Mouse (Mus musculus) neural tube, embryonic 14.5 days (tissue): ENCODE results near the gene A630001G21Rik. TPM values are rescaled to one million over a fixed set of nuclear protein-coding genes. Genes with fewer than 3 reads are reported as not detected.

Source experiments
- ATAC-seq: fragments of 200-750 bp; cut with Nextera tagmentation; 2 replicates; pipeline ENCODE4 v1.8.0; 2017; ENCODE audit warnings: low read depth, mild to moderate bottlenecking, moderate TSS enrichment, moderate library complexity
- H3K27ac ChIP-seq: fragments of 300-500 bp; sonication (generic); 2 replicates; pipeline ENCODE4 v1.5.1; 2014; ENCODE audit warnings: low read depth, mild to moderate bottlenecking, control low read depth, low read length, moderate library complexity, mixed read lengths
- H3K27me3 ChIP-seq: fragments of 300-500 bp; sonication (generic); 2 replicates; pipeline ENCODE4 v1.6.1; 2014; ENCODE audit warnings: low read length; ENCODE audit not compliant: control insufficient read depth, insufficient read depth
- H3K36me3 ChIP-seq: fragments of 300-500 bp; sonication (generic); 2 replicates; pipeline ENCODE4 v1.6.1; 2014; ENCODE audit warnings: low read length, mixed read lengths; ENCODE audit not compliant: control insufficient read depth, insufficient read depth
- H3K4me1 ChIP-seq: fragments of 300-500 bp; sonication (generic); 2 replicates; pipeline ENCODE4 v1.6.1; 2014; ENCODE audit warnings: low read length; ENCODE audit not compliant: control insufficient read depth, insufficient read depth
- H3K4me2 ChIP-seq: fragments of 300-500 bp; sonication (generic); 2 replicates; pipeline ENCODE4 v1.6.1; 2014; ENCODE audit warnings: mild to moderate bottlenecking, low read depth, low read length, control low read depth
- H3K4me3 ChIP-seq: fragments of 300-500 bp; sonication (generic); 2 replicates; pipeline ENCODE4 v1.5.1; 2014; ENCODE audit warnings: low read depth, low read length, control low read depth, mixed read lengths
- H3K9ac ChIP-seq: fragments of 300-500 bp; sonication (generic); replicated peaks from 2 replicates; pipeline ENCODE4 v1.6.1; 2014; ENCODE audit warnings: low read depth, mild to moderate bottlenecking, control low read depth, low read length, mixed read lengths
- H3K9me3 ChIP-seq: fragments of 300-500 bp; sonication (generic); 2 replicates; pipeline ENCODE4 v1.6.1; 2016; ENCODE audit warnings: low read length; ENCODE audit not compliant: control insufficient read depth
- WGBS: fragments of 180-500 bp; shearing (Covaris S2); extraction: QIAGEN DNeasy Blood & Tissue Kit; methylation state at CpG from one replicate; pipeline ENCODE4 v1.1.7; 2014; 5-methylcytosine and 5-hydroxymethylcytosine counted together
- polyA plus RNA-seq: library from polyadenylated mRNA; unstranded; fragments of >200 nt; fragmentation: Nextera tagmentation; extraction: Ambion mirVana; gene quantifications from 2 replicates; pipeline ENCODE4 v1.2.1, GENCODE M21; 2014

The A630001G21Rik gene
- polyA plus RNA-seq, 1 experiment from 2014 or later: 0.20 TPM

DNA sequence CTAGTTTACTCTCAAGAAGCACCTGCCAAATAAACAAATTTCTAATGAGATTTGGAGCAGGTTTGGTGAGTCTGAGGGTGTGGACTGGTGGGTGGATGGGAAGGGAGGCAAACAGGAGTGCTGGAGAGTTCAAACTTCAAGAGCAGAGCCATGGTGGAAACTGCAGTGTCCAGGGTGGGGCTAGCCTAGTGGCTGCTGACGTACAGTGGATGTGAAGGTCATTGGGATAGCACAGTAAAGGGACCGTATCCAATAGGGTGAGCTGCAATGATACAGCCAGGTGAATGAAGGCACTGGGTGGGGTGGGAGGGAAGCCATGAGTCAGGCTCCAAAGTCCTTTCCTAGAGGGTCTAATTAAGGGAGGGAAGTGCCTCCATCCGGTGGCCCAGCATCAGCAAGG, 12.1 kb upstream of the A630001G21Rik start:
- no peak overlapping the region for H3K4me3 ChIP-seq
- no peak for ATAC-seq
- no peak overlapping the region for H3K27ac ChIP-seq
- no peaks in the 10 kb centered on the region for H3K36me3 ChIP-seq
- no peaks in the 10 kb centered on the region for H3K9me3 ChIP-seq
- no peak overlapping the region for H3K4me2 ChIP-seq
- WGBS: 86% methylated on average over 3 of the region's 3 CpGs
- peaks cover 8% of the 10 kb centered on the region; the same call in 1 of the 2 replicates for H3K4me1 ChIP-seq
- no peaks in the 10 kb centered on the region for H3K27me3 ChIP-seq
- no peak overlapping the region for H3K9ac ChIP-seq

DNA sequence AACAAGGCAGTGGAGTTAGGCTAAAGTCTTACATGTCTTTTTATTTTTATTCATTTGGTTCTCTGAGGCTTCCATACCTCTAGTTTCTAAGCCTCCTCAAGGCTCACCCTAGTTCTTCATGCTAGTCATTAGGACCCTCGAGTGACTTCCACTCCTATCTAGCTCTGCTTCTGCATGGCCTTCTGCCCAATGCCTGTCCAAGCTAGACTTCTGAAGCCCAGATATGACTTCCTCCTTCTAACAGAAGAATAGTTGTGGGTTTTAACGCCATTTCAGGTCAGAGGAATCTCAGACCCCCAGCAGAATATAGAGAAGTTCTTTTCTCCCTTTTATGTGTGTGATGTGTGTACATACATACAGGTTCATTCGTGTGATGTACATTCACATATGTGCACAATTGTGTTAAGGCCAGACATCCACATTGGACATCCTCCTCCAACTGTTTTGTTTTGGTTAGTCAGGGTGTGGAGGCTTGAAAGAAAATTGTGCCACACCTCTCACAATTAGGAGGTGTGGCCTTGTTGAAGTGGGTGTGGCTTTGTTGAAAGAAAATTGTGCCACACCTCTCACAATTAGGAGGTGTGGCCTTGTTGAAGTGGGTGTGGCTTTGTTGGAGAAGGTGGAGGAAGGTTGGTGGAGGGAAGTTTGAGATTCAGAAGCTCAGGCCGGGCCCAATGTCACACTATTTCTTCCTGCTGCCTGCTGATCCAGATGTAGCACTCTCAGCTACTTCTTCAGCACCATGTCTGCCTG, 1.2 kb upstream of the A630001G21Rik start:
- 80% methylated on average over 4 of the region's 4 CpGs for WGBS
- no peak overlapping the region for H3K27ac ChIP-seq
- H3K9me3 ChIP-seq: no peaks in the 10 kb centered on the region

DNA sequence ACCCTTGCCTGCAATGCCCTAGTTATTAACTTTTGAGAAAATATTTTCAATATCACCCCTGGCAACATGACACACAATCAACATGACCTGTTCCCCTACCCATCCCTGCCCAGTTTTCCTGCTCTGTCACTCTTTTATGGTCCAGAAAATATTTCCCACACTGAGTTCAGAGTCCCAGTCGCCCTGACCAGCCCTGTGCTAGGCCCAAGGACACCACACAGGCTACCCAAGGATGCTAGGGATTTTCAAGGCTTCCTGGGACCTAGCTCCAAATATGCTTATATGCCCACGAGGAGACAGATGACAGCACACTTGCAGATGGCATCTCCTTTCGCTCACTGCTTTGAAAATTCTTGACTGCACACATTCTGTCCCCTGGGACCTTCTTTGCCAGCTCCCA, 569 bp upstream of the A630001G21Rik start:
- no peaks in the 10 kb centered on the region for H3K4me1 ChIP-seq

More for the DNA sequence above, 1.2 kb upstream of the A630001G21Rik start:
- ATAC-seq: no peak
- Histone ChIP-seq H3K4me3 (no peak overlapping the region), H3K27me3 (no peaks in the 10 kb centered on the region), H3K4me2 (no peak overlapping the region), H3K4me1 (no peaks in the 10 kb centered on the region), H3K9ac (no peak overlapping the region), H3K36me3 (no peaks in the 10 kb centered on the region)

DNA sequence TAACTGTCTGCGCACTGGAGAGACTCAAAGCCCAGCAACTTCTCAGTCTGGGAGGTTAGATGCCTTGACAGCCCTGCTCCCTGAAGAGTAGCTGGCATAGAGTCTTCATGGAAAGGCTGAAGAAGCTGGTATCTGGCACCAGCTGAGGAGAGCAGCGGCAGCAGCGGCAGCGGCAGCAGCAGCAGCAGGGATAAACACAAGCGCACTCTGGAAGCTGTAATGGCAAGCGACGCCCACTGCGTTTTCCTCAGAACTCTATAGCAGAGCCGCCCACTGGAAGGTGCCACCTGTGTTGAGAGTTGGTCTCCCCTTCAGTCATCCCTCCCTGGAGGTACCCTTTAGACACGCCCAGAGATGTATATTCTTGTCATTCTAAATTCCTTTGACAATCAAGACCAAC, 2.3 kb downstream of the A630001G21Rik start:
- no peak overlapping the region for H3K4me2 ChIP-seq
- no peaks in the 10 kb centered on the region for H3K9me3 ChIP-seq
- no peak for ATAC-seq
- H3K36me3 ChIP-seq: no peaks in the 10 kb centered on the region
- H3K4me1 ChIP-seq: no peaks in the 10 kb centered on the region
- no peak overlapping the region for H3K27ac ChIP-seq
- no peak overlapping the region for H3K4me3 ChIP-seq
- 49% methylated on average over 10 of the region's 10 CpGs for whole genome bisulfite sequencing
- H3K9ac ChIP-seq: no peak overlapping the region
- no peaks in the 10 kb centered on the region for H3K27me3 ChIP-seq

More for the DNA sequence above, 569 bp upstream of the A630001G21Rik start:
- Histone ChIP-seq H3K27ac (no peak overlapping the region), H3K9ac (no peak overlapping the region), H3K4me2 (no peak overlapping the region), H3K36me3 (no peaks in the 10 kb centered on the region), H3K4me3 (no peak overlapping the region), H3K9me3 (no peaks in the 10 kb centered on the region), H3K27me3 (no peaks in the 10 kb centered on the region)
- no peak for ATAC-seq
- 69% methylated on average over 3 of the region's 3 CpGs for WGBS

DNA sequence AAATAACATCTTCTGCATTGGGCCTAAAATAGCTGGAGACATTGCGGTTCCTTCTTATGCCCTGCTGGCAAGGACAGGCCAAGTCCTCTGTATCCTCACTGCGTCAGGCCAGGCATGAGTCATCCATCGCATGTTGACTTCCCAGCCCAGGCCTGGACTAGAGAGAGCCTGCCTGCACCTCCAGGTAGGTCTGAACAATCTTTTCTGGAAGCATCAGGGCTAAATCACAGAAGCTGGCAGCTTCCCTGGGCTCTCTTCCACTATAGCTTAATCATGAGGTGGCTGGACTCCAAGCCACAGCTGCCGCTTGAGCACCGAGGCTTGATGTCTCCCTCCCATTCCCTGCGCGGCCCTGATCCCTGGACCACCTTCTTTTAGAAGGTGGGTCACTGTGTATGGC, 3.3 kb downstream of the A630001G21Rik start:
- no peak for ATAC-seq
- Histone ChIP-seq H3K4me1 (no peaks in the 10 kb centered on the region), H3K36me3 (no peaks in the 10 kb centered on the region), H3K27ac (no peak overlapping the region), H3K9ac (no peak overlapping the region), H3K4me2 (no peak overlapping the region), H3K9me3 (no peaks in the 10 kb centered on the region), H3K4me3 (no peak overlapping the region), H3K27me3 (no peaks in the 10 kb centered on the region)
- 85% methylated on average over 7 of the region's 7 CpGs for WGBS

DNA sequence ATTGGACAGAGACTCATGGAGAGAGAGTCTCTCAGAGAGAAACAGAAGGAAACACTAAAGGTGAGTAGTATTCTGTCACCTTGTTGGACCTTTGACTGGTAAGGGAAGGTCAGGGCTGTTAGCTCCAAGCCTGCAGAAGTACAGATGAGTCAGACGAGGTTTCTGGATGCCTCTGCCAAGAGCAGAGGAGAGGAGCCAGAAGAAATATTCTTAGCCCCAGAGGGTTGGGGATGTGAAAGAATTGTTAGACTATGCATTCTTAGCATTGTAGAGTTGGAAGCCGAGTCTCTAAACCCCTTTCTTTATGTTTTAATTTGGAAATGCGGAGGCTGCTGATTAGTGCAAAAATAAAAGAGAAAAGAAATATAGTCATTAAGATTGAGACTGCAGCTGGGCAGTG, 6.5 kb downstream of the A630001G21Rik start:
- Histone ChIP-seq H3K9ac (no peak overlapping the region), H3K4me1 (no peaks in the 10 kb centered on the region), H3K4me2 (no peak overlapping the region), H3K9me3 (no peaks in the 10 kb centered on the region), H3K4me3 (no peak overlapping the region), H3K27ac (no peak overlapping the region), H3K27me3 (no peaks in the 10 kb centered on the region), H3K36me3 (no peaks in the 10 kb centered on the region)
- ATAC-seq: no peak
- WGBS: 83% methylated on average over 3 of the region's 3 CpGs

DNA sequence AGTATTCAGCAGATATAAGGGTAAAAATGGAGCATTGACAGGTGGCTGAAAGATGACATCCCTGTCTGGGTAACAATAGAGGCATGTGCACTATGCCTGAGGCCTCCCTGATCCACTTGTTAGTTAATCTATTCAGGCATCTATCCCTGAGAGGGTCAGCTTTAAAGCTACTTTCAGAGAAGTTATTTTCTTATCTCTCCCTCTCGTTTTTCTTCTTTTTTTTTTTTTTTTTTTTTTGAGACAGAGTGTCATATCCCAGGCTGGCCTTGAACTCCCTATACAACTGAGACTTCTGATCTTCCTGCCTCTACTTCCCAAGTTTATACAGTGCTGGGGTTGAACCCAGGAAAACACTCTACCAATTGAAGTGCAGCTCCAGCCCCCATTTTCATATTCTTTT, 10.7 kb downstream of the A630001G21Rik start:
- WGBS: 67% methylated on average over 1 of the region's 1 CpGs
- H3K4me1 ChIP-seq: no peaks in the 10 kb centered on the region
- no peak overlapping the region for H3K9ac ChIP-seq
- no peaks in the 10 kb centered on the region for H3K9me3 ChIP-seq
- no peaks in the 10 kb centered on the region for H3K27me3 ChIP-seq
- H3K4me2 ChIP-seq: no peak overlapping the region
- H3K4me3 ChIP-seq: no peak overlapping the region
- H3K36me3 ChIP-seq: no peaks in the 10 kb centered on the region
- H3K27ac ChIP-seq: no peak overlapping the region
- no peak for ATAC-seq

DNA sequence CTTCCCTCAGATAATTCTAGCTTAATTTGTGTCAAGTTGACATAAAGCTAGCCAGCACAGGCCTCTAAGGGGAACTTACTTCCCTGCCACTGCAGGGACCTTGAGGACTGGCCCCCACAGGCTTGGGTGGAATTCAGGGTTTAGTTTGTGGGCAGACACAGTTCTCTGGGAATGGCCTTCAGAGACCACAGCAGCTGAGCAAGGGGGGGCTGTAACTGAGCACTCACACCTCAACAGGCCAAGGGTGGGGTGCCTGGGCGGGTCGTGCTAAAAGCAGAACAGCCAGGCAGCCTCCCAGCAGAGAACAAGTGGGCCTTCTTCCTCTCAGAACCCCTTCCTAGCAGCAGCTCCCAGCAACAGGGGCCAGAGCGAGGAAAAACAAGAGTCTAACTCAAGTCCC, 12.3 kb downstream of the A630001G21Rik start:
- no peak overlapping the region for H3K9ac ChIP-seq
- no peaks in the 10 kb centered on the region for H3K9me3 ChIP-seq
- H3K36me3 ChIP-seq: no peaks in the 10 kb centered on the region
- no peak overlapping the region for H3K27ac ChIP-seq
- H3K27me3 ChIP-seq: no peaks in the 10 kb centered on the region
- WGBS: 93% methylated on average over 3 of the region's 3 CpGs
- ATAC-seq: no peak
- no peaks in the 10 kb centered on the region for H3K4me1 ChIP-seq
- H3K4me3 ChIP-seq: no peak overlapping the region
- no peak overlapping the region for H3K4me2 ChIP-seq

DNA sequence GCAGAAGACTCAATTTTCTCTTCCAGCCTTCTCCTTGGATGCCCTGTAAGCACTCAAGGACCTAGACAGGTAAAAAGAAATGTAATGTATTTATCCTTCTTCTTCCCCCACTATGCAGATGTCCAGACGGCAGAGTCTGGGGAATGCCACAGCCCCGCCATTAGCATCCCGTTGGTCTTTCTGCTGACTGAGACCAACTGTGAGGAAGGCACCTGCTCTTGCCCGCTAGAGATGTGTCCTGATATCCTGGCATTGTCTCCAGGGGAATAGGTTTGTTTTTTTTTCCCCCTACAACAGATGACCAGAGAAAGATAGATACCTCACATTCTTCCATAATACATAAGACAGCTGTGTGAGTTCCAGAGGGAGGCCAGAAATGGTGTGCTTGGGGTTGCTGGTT, 14.2 kb downstream of the A630001G21Rik start:
- Histone ChIP-seq H3K4me3 (no peak overlapping the region), H3K9ac (no peak overlapping the region), H3K27ac (no peak overlapping the region), H3K4me1 (no peaks in the 10 kb centered on the region), H3K27me3 (no peaks in the 10 kb centered on the region), H3K4me2 (no peak overlapping the region), H3K36me3 (no peaks in the 10 kb centered on the region), H3K9me3 (no peaks in the 10 kb centered on the region)
- no peak for ATAC-seq
- 78% methylated on average over 4 of the region's 4 CpGs for WGBS
